Mouse (Mus musculus): ENCODE results near the gene Nagpa.

GRCm38 (mm10) chr16:5153299-5154026 lies 50.3 kb downstream of the Nagpa start:
- TF ChIP-seq EP300 (IDR thresholded peaks at IDR 0.05; ENCODE audit: insufficient read depth, low read depth, low read length), result no peak
- no peak for TF ChIP-seq POLR2A (IDR thresholded peaks at IDR 0.05; ENCODE audit: insufficient read depth, low read depth, low read length)
- TF ChIP-seq CTCF (IDR thresholded peaks at IDR 0.05), result no peak

Measured in heart, adult 2 months (tissue).